Mouse (Mus musculus): ENCODE results near the gene Clk3. TPM values are rescaled to one million over a fixed set of nuclear protein-coding genes. Genes with fewer than 3 reads are reported as not detected.
A peak's percentile ranks its signal among the peaks of the same experiment; 100 is the strongest.

Gene Clk3
- polyA plus RNA-seq, 1 experiment from 2014 or later = 90.7 TPM

- 36% methylated on average over 6 of the region's 6 CpGs for WGBS
Measured at GRCm38 (mm10) chr9:57766431-57766830, 771 bp upstream of the Clk3 start.

GRCm38 (mm10) chr9:57764974-57765363 is 691 bp downstream of the Clk3 start:
- WGBS = under 1% methylated on average over 45 of the region's 45 CpGs
- Histone ChIP-seq H3K9me3 (no peaks in the 10 kb centered on the region), H3K36me3 (peaks cover 21% of the 10 kb centered on the region), H3K4me1 (replicated peaks) (peaks cover 43% of the 10 kb centered on the region), H3K27me3 (ENCODE audit: insufficient read depth, poor library complexity, severe bottlenecking) (no peaks in the 10 kb centered on the region), H3K4me3 (peak overlapping the region; percentile 93), H3K27ac (peak overlapping the region; percentile 96)
- DNase-seq (ENCODE audit: low spot score) = peak; percentile 95

More at GRCm38 (mm10) chr9:57766431-57766830, 771 bp upstream of the Clk3 start:
- Histone ChIP-seq H3K27me3 (ENCODE audit: insufficient read depth, poor library complexity, severe bottlenecking) (no peaks in the 10 kb centered on the region), H3K9me3 (no peaks in the 10 kb centered on the region), H3K27ac (peak overlapping the region; percentile 96), H3K4me3 (peak overlapping the region; percentile 93), H3K36me3 (peaks cover 7% of the 10 kb centered on the region), H3K4me1 (replicated peaks) (peaks cover 43% of the 10 kb centered on the region)
- no peak for DNase-seq (ENCODE audit: low spot score)

- no peak for DNase-seq (ENCODE audit: low spot score)
- Histone ChIP-seq H3K4me1 (replicated peaks) (peaks cover 43% of the 10 kb centered on the region), H3K27ac (peak overlapping the region; percentile 96), H3K9me3 (no peaks in the 10 kb centered on the region), H3K36me3 (peaks cover 27% of the 10 kb centered on the region), H3K4me3 (peak overlapping the region; percentile 93), H3K27me3 (ENCODE audit: insufficient read depth, poor library complexity, severe bottlenecking) (no peaks in the 10 kb centered on the region)
- under 1% methylated on average over 57 of the region's 57 CpGs for WGBS
Measured at GRCm38 (mm10) chr9:57764147-57764973, 1.3 kb downstream of the Clk3 start.

- Histone ChIP-seq H3K27ac (peak overlapping the region; percentile 26; the same call in 1 of the 2 replicates), H3K4me3 (peak overlapping the region; percentile 93), H3K9me3 (no peaks in the 10 kb centered on the region), H3K4me1 (replicated peaks) (peaks cover 43% of the 10 kb centered on the region), H3K27me3 (ENCODE audit: insufficient read depth, poor library complexity, severe bottlenecking) (no peaks in the 10 kb centered on the region), H3K36me3 (peaks cover 45% of the 10 kb centered on the region)
- peak; percentile 35 for DNase-seq (ENCODE audit: low spot score)
- WGBS = 67% methylated on average over 6 of the region's 6 CpGs
Measured at GRCm38 (mm10) chr9:57762563-57762991, 3.1 kb downstream of the Clk3 start.

GRCm38 (mm10) chr9:57761563-57762551 is 3.8 kb downstream of the Clk3 start:
- Histone ChIP-seq H3K27me3 (ENCODE audit: insufficient read depth, poor library complexity, severe bottlenecking) (no peaks in the 10 kb centered on the region), H3K4me3 (peak overlapping the region; percentile 93; the same call in 1 of the 2 replicates), H3K9me3 (no peaks in the 10 kb centered on the region), H3K27ac (0 out of 2 replicates have a peak overlapping the region, but pooled peaks have one; percentile 26), H3K4me1 (replicated peaks) (peaks cover 42% of the 10 kb centered on the region), H3K36me3 (peaks cover 52% of the 10 kb centered on the region)
- 89% methylated on average over 13 of the region's 13 CpGs for WGBS
- DNase-seq (ENCODE audit: low spot score) = no peak

- Histone ChIP-seq H3K4me3 (no peak overlapping the region), H3K4me1 (replicated peaks) (peaks cover 30% of the 10 kb centered on the region), H3K9me3 (no peaks in the 10 kb centered on the region), H3K36me3 (peaks cover 63% of the 10 kb centered on the region), H3K27ac (no peak overlapping the region), H3K27me3 (ENCODE audit: insufficient read depth, poor library complexity, severe bottlenecking) (no peaks in the 10 kb centered on the region)
- 97% methylated on average over 24 of the region's 24 CpGs for WGBS
- DNase-seq (ENCODE audit: low spot score) = no peak
Measured at GRCm38 (mm10) chr9:57760416-57761146, 5.1 kb downstream of the Clk3 start.

- DNase-seq (ENCODE audit: low spot score) = peak; percentile 50
- Histone ChIP-seq H3K27me3 (ENCODE audit: insufficient read depth, poor library complexity, severe bottlenecking) (no peaks in the 10 kb centered on the region), H3K36me3 (peaks cover 76% of the 10 kb centered on the region), H3K27ac (no peak overlapping the region), H3K4me1 (replicated peaks) (peaks cover 28% of the 10 kb centered on the region), H3K9me3 (no peaks in the 10 kb centered on the region), H3K4me3 (no peak overlapping the region)
- WGBS = 29% methylated on average over 6 of the region's 6 CpGs
Measured at GRCm38 (mm10) chr9:57759289-57759688, 6.4 kb downstream of the Clk3 start.

- Histone ChIP-seq H3K4me1 (replicated peaks) (peaks cover 21% of the 10 kb centered on the region), H3K27me3 (ENCODE audit: insufficient read depth, poor library complexity, severe bottlenecking) (no peaks in the 10 kb centered on the region), H3K4me3 (no peak overlapping the region; the same call in 1 of the 2 replicates), H3K27ac (no peak overlapping the region), H3K9me3 (no peaks in the 10 kb centered on the region), H3K36me3 (peaks cover 83% of the 10 kb centered on the region)
- WGBS = 92% methylated on average over 22 of the region's 22 CpGs
- DNase-seq (ENCODE audit: low spot score) = no peak
Measured at GRCm38 (mm10) chr9:57758528-57758927, 7.1 kb downstream of the Clk3 start.

GRCm38 (mm10) chr9:57757578-57757977 is 8.1 kb downstream of the Clk3 start:
- H3K9me3 ChIP-seq = no peaks in the 10 kb centered on the region
- no peak overlapping the region for H3K4me3 ChIP-seq
- no peak overlapping the region for H3K27ac ChIP-seq
- peaks cover 11% of the 10 kb centered on the region for H3K4me1 ChIP-seq (replicated peaks)
- DNase-seq (ENCODE audit: low spot score) = no peak
- no peaks in the 10 kb centered on the region for H3K27me3 ChIP-seq (ENCODE audit: insufficient read depth, poor library complexity, severe bottlenecking)
- WGBS = 90% methylated on average over 3 of the region's 3 CpGs
- H3K36me3 ChIP-seq = peaks cover 93% of the 10 kb centered on the region

- H3K27me3 ChIP-seq (ENCODE audit: insufficient read depth, poor library complexity, severe bottlenecking) = no peaks in the 10 kb centered on the region
- DNase-seq (ENCODE audit: low spot score) = no peak
- H3K36me3 ChIP-seq = peaks cover 100% of the 10 kb centered on the region
- no peak overlapping the region for H3K27ac ChIP-seq
- H3K4me1 ChIP-seq (replicated peaks) = no peaks in the 10 kb centered on the region
- H3K9me3 ChIP-seq = no peaks in the 10 kb centered on the region
- H3K4me3 ChIP-seq = no peak overlapping the region
- 89% methylated on average over 7 of the region's 7 CpGs for WGBS
Measured at GRCm38 (mm10) chr9:57750901-57751300, 14.8 kb downstream of the Clk3 start.

- H3K27ac ChIP-seq = no peak overlapping the region
- H3K9me3 ChIP-seq = no peaks in the 10 kb centered on the region
- H3K4me3 ChIP-seq = no peak overlapping the region
- 78% methylated on average over 1 of the region's 1 CpGs for WGBS
- DNase-seq (ENCODE audit: low spot score) = no peak
- peaks cover 98% of the 10 kb centered on the region for H3K36me3 ChIP-seq
- H3K4me1 ChIP-seq (replicated peaks) = no peaks in the 10 kb centered on the region
- no peaks in the 10 kb centered on the region for H3K27me3 ChIP-seq (ENCODE audit: insufficient read depth, poor library complexity, severe bottlenecking)
Measured at GRCm38 (mm10) chr9:57748831-57749230, 16.8 kb downstream of the Clk3 start.

GRCm38 (mm10) chr9:57748137-57748536 is 17.5 kb downstream of the Clk3 start:
- H3K9me3 ChIP-seq = no peaks in the 10 kb centered on the region
- no peak overlapping the region for H3K4me3 ChIP-seq
- no peaks in the 10 kb centered on the region for H3K27me3 ChIP-seq (ENCODE audit: insufficient read depth, poor library complexity, severe bottlenecking)
- H3K36me3 ChIP-seq = peaks cover 97% of the 10 kb centered on the region
- 94% methylated on average over 6 of the region's 6 CpGs for WGBS
- no peaks in the 10 kb centered on the region for H3K4me1 ChIP-seq (replicated peaks)
- no peak overlapping the region for H3K27ac ChIP-seq
- DNase-seq (ENCODE audit: low spot score) = no peak
